Mouse (Mus musculus) hindbrain, embryonic 11.5 days (tissue): ENCODE data around the gene Birc2. TPM values are rescaled to one million over a fixed set of nuclear protein-coding genes. Genes with fewer than 3 reads are reported as not detected.

ENCODE experiments used
- ATAC-seq: fragments of 200-750 bp; cut with Nextera tagmentation; 2 replicates; pipeline ENCODE4 v1.8.0; 2017; ENCODE audit warnings: mild to moderate bottlenecking, moderate TSS enrichment, moderate library complexity; ENCODE audit not compliant: low FRiP score
- DNase-seq: peaks from one replicate; pipeline ENCODE4 v3.0.0-alpha.2; 2015; ENCODE audit warnings: low spot score
- H3K27ac ChIP-seq: fragments of 300-500 bp; sonication (generic); 2 replicates; pipeline ENCODE4 v1.5.1; 2014; ENCODE audit warnings: mild to moderate bottlenecking, low read depth, low read length
- H3K27me3 ChIP-seq: fragments of 300-500 bp; sonication (generic); 2 replicates; pipeline ENCODE4 v1.6.1; 2014; ENCODE audit warnings: mild to moderate bottlenecking, low read length, moderate library complexity, mixed read lengths; ENCODE audit not compliant: control insufficient read depth, insufficient read depth
- H3K36me3 ChIP-seq: fragments of 300-500 bp; sonication (generic); 2 replicates; pipeline ENCODE4 v1.6.1; 2014; ENCODE audit warnings: mild to moderate bottlenecking, low read length, moderate library complexity, mixed read lengths; ENCODE audit not compliant: control insufficient read depth, insufficient read depth
- H3K4me1 ChIP-seq: fragments of 300-500 bp; sonication (generic); replicated peaks from 2 replicates; pipeline ENCODE4 v1.6.1; 2014; ENCODE audit warnings: low read length, mixed read lengths; ENCODE audit not compliant: control insufficient read depth, insufficient read depth
- H3K4me2 ChIP-seq: fragments of 300-500 bp; sonication (generic); replicated peaks from 2 replicates; pipeline ENCODE4 v1.6.1; 2014; ENCODE audit warnings: mild to moderate bottlenecking, low read depth, low read length
- H3K4me3 ChIP-seq: fragments of 300-500 bp; sonication (generic); 2 replicates; pipeline ENCODE4 v1.5.1; 2014; ENCODE audit warnings: low read depth, low read length
- H3K9ac ChIP-seq: fragments of 300-500 bp; sonication (generic); 2 replicates; pipeline ENCODE4 v1.6.1; 2014; ENCODE audit warnings: low read depth, low read length
- H3K9me3 ChIP-seq: fragments of 300-500 bp; sonication (generic); 2 replicates; pipeline ENCODE4 v1.6.1; 2016; ENCODE audit warnings: low read length; ENCODE audit not compliant: control insufficient read depth
- WGBS: fragments of 180-500 bp; shearing (Covaris S2); extraction: QIAGEN DNeasy Blood & Tissue Kit; methylation state at CpG from one replicate; pipeline ENCODE4 v1.1.7; 2014; 5-methylcytosine and 5-hydroxymethylcytosine counted together
- polyA plus RNA-seq: library from polyadenylated mRNA; unstranded; fragments of >200 nt; fragmentation: Nextera tagmentation; extraction: Ambion mirVana; gene quantifications from 2 replicates; pipeline ENCODE4 v1.2.1, GENCODE M21; 2014

Birc2 gene
- polyA plus RNA-seq, 1 experiment from 2014 or later: 45.3 TPM

DNA sequence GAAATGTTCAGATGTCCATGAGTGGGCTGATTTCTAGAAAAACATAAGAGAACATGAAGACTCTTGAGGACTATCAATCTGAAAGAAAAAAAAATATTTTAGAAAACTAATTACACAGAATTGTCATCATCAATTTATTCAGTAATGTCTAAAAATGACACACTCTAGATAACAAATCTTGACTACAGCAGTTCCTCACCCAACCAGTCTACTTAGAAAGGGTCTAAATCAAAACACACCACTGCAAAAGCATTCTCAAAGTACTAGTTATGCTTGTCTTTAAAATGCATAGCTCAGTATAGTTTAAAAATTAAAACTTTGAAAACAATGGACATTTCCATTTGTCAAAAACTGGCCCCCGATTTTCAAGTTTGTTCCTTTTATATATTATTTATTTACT is 1.6 kb downstream of the Birc2 start:
- no peaks in the 10 kb centered on the region for H3K27me3 ChIP-seq
- H3K9me3 ChIP-seq: no peaks in the 10 kb centered on the region
- H3K9ac ChIP-seq: no peak overlapping the region
- WGBS: 86% methylated on average over 1 of the region's 1 CpGs
- H3K4me1 ChIP-seq: no peaks in the 10 kb centered on the region
- DNase-seq (no peak), ATAC-seq (no peak)
- H3K27ac ChIP-seq: no peak overlapping the region
- no peak overlapping the region for H3K4me3 ChIP-seq
- no peak overlapping the region for H3K4me2 ChIP-seq
- H3K36me3 ChIP-seq: no peaks in the 10 kb centered on the region

DNA sequence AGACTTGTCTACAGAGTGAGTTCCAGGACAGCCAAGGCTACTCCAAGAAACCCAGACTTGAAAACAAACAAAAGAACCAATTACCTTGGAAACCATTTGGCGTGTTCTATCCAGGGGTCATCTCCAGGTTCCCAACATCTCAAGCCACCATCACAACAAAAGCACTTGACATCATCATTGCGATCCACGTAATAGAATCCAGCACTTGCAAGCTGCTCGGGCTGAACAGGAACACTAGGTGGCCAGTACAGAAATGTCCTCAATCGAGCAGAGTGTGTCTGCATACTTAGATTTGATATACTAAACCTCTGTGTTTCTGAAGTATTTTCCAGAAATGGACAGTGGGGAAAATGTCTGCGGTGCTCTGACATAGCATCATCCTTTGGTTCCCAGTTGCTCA is 3.4 kb downstream of the Birc2 start:
- Histone ChIP-seq H3K4me2 (no peak overlapping the region), H3K9ac (no peak overlapping the region), H3K4me1 (no peaks in the 10 kb centered on the region), H3K27me3 (no peaks in the 10 kb centered on the region), H3K27ac (no peak overlapping the region), H3K9me3 (no peaks in the 10 kb centered on the region), H3K4me3 (no peak overlapping the region), H3K36me3 (no peaks in the 10 kb centered on the region)
- ATAC-seq (no peak), DNase-seq (no peak)
- WGBS: 85% methylated on average over 6 of the region's 6 CpGs

GRCm38 (mm10) chr9:7829531-7830528 is 7.0 kb downstream of the Birc2 start:
- Histone ChIP-seq H3K27ac (no peak overlapping the region), H3K4me1 (no peaks in the 10 kb centered on the region), H3K27me3 (no peaks in the 10 kb centered on the region), H3K4me2 (no peak overlapping the region), H3K9me3 (no peaks in the 10 kb centered on the region), H3K4me3 (no peak overlapping the region), H3K36me3 (no peaks in the 10 kb centered on the region), H3K9ac (no peak overlapping the region)
- WGBS: 89% methylated on average over 9 of the region's 9 CpGs
- no peak for ATAC-seq
- DNase-seq: no peak

GRCm38 (mm10) chr9:7828706-7829105 is 8.2 kb downstream of the Birc2 start:
- DNase-seq (no peak), ATAC-seq (no peak)
- Histone ChIP-seq H3K27ac (no peak overlapping the region), H3K27me3 (no peaks in the 10 kb centered on the region), H3K4me1 (no peaks in the 10 kb centered on the region), H3K4me3 (no peak overlapping the region), H3K9me3 (no peaks in the 10 kb centered on the region), H3K36me3 (no peaks in the 10 kb centered on the region), H3K4me2 (no peak overlapping the region), H3K9ac (no peak overlapping the region)
- WGBS: 93% methylated on average over 4 of the region's 4 CpGs

DNA sequence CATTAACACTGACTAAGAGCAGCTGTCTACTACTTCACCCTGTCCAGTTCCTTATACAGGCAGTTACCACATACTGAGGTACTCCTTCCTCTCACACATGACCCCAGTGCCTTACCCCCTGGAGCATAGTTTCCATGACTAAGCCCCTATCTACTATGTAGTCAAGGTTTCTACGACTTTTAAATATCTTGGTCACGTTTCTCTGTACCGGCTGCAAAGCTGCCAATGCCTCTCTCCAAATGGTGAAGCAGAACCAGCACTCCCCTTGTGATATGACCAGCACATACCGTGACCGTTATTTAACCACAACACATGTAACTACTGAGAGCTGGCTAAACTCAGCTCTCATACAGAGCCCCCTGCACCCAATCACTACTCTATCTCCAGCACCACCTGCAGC is 11.9 kb downstream of the Birc2 start:
- Histone ChIP-seq H3K27ac (no peak overlapping the region), H3K4me2 (no peak overlapping the region), H3K9ac (no peak overlapping the region), H3K9me3 (no peaks in the 10 kb centered on the region), H3K4me3 (no peak overlapping the region), H3K4me1 (no peaks in the 10 kb centered on the region), H3K27me3 (no peaks in the 10 kb centered on the region), H3K36me3 (0 out of 2 replicates have a peak, but pooled peaks cover 3% of the 10 kb centered on the region)
- 89% methylated on average over 5 of the region's 5 CpGs for WGBS
- DNase-seq (no peak), ATAC-seq (no peak)

- Histone ChIP-seq H3K36me3 (peaks cover 9% of the 10 kb centered on the region; the same call in 1 of the 2 replicates), H3K4me3 (no peak overlapping the region)
- 89% methylated on average over 3 of the region's 3 CpGs for WGBS
These were observed 14.1 kb downstream of the Birc2 start for GRCm38 (mm10) chr9:7822758-7823157.

DNA sequence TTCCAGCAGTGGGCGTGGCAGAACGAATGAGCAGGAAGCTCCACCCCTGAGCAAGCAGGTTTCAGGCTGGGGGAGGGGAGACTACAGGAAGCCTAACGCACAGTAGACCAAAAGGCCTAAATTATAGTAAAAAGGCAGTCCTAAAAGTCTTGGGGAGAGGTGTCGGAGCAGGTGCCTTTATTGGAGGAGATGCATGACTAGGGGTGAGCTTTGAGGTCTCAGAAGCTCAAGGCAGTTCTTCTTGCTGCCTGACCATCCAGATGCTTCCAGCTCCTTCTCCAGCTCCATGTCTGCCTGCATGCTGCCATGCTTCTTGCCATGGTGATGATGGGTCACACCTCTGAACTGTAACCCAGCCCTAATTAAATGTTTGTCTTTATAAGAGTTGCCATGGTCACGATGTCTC is 31.8 kb downstream of the Birc2 start:
- H3K9me3 ChIP-seq: no peaks in the 10 kb centered on the region
- no peak overlapping the region for H3K4me2 ChIP-seq
- H3K27ac ChIP-seq: no peak overlapping the region
- ATAC-seq (no peak), DNase-seq (no peak)
- no peaks in the 10 kb centered on the region for H3K4me1 ChIP-seq
- H3K36me3 ChIP-seq: no peaks in the 10 kb centered on the region
- H3K9ac ChIP-seq: no peak overlapping the region
- WGBS: 63% methylated on average over 4 of the region's 5 CpGs
- no peaks in the 10 kb centered on the region for H3K27me3 ChIP-seq
- no peak overlapping the region for H3K4me3 ChIP-seq

More at GRCm38 (mm10) chr9:7822758-7823157, 14.1 kb downstream of the Birc2 start:
- Histone ChIP-seq H3K27ac (no peak overlapping the region), H3K9me3 (no peaks in the 10 kb centered on the region), H3K27me3 (no peaks in the 10 kb centered on the region), H3K4me1 (no peaks in the 10 kb centered on the region), H3K4me2 (no peak overlapping the region), H3K9ac (no peak overlapping the region)
- DNase-seq (no peak), ATAC-seq (no peak)

- Histone ChIP-seq H3K9me3 (no peaks in the 10 kb centered on the region), H3K4me3 (no peak overlapping the region), H3K27me3 (no peaks in the 10 kb centered on the region), H3K4me1 (no peaks in the 10 kb centered on the region), H3K4me2 (no peak overlapping the region), H3K27ac (no peak overlapping the region), H3K9ac (no peak overlapping the region), H3K36me3 (no peaks in the 10 kb centered on the region)
- DNase-seq: no peak
- WGBS: 94% methylated on average over 3 of the region's 3 CpGs
- ATAC-seq: 0 out of 2 replicates have a peak, but pooled peaks have one; percentile 40
These were observed 38.3 kb downstream of the Birc2 start for GRCm38 (mm10) chr9:7798555-7798954.

- H3K27ac ChIP-seq: no peak overlapping the region
- no peak overlapping the region for H3K9ac ChIP-seq
- no peaks in the 10 kb centered on the region for H3K27me3 ChIP-seq
- WGBS: 93% methylated on average over 2 of the region's 2 CpGs
- no peaks in the 10 kb centered on the region for H3K4me1 ChIP-seq
- no peaks in the 10 kb centered on the region for H3K36me3 ChIP-seq
- H3K4me2 ChIP-seq: no peak overlapping the region
- no peaks in the 10 kb centered on the region for H3K9me3 ChIP-seq
- no peak for ATAC-seq
- H3K4me3 ChIP-seq: no peak overlapping the region
- no peak for DNase-seq
These were observed 39.3 kb downstream of the Birc2 start for GRCm38 (mm10) chr9:7797542-7797941.
